Mouse (Mus musculus): ENCODE results near the gene Lrrc74a. TPM values are rescaled to one million over a fixed set of nuclear protein-coding genes. Genes with fewer than 3 reads are reported as not detected.

Lrrc74a gene
- polyA plus RNA-seq, 1 experiment from 2014 or later: not detected

GRCm38 (mm10) chr12:86775561-86776280 is 41.6 kb downstream of the Lrrc74a start:
- 85% methylated on average over 7 of the region's 7 CpGs for WGBS
- no peak for ATAC-seq (ENCODE audit: low FRiP score)
- no peaks in the 10 kb centered on the region for H3K27me3 ChIP-seq
- no peak overlapping the region for H3K4me3 ChIP-seq
- peaks cover 14% of the 10 kb centered on the region for H3K4me1 ChIP-seq (replicated peaks)
- no peak overlapping the region for H3K27ac ChIP-seq
- no peak overlapping the region for H3K4me2 ChIP-seq
- no peaks in the 10 kb centered on the region for H3K9me3 ChIP-seq
- H3K9ac ChIP-seq: no peak overlapping the region
- H3K36me3 ChIP-seq: no peaks in the 10 kb centered on the region

DNA sequence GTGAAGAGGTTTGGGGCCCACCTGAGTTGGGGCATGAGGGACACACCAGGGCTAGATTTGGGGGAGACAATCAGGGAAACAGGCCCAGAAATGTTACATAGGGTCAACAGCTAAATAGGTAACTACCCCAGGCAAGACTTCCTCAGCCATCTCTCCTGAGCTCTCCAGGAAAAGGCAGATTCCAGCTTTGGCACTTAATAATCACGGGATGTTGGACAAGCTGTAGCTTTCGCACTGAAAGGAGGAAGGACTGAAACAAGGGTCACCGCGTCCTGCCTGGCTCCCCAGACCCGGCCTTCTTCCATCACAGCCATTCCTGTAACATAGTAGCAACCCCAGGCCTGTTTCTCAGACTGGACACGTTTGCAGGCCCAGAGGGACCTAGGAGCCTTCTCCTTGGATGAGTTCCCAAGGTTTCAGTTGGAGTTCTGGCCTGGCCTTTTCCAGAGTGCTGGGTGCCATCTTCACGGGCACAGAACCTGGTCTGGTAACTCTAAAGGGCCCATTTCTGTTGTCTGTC is 42.2 kb downstream of the Lrrc74a start:
- H3K4me3 ChIP-seq: no peak overlapping the region
- H3K9ac ChIP-seq: no peak overlapping the region
- H3K9me3 ChIP-seq: no peaks in the 10 kb centered on the region
- H3K27ac ChIP-seq: no peak overlapping the region
- no peaks in the 10 kb centered on the region for H3K36me3 ChIP-seq
- H3K4me2 ChIP-seq: no peak overlapping the region
- no peak for ATAC-seq (ENCODE audit: low FRiP score)
- WGBS: 86% methylated on average over 7 of the region's 7 CpGs
- peaks cover 9% of the 10 kb centered on the region for H3K4me1 ChIP-seq (replicated peaks)
- no peaks in the 10 kb centered on the region for H3K27me3 ChIP-seq

- ATAC-seq (ENCODE audit: low FRiP score): no peak
- Histone ChIP-seq H3K4me3 (no peak overlapping the region), H3K4me2 (no peak overlapping the region), H3K36me3 (no peaks in the 10 kb centered on the region), H3K9ac (no peak overlapping the region), H3K9me3 (no peaks in the 10 kb centered on the region), H3K27ac (no peak overlapping the region), H3K27me3 (0 out of 2 replicates have a peak, but pooled peaks cover 3% of the 10 kb centered on the region), H3K4me1 (replicated peaks) (peaks cover 4% of the 10 kb centered on the region; the same call in 1 of the 2 replicates)
- 87% methylated on average over 4 of the region's 4 CpGs for WGBS
Measured at GRCm38 (mm10) chr12:86778531-86778930, 44.4 kb downstream of the Lrrc74a start.

DNA sequence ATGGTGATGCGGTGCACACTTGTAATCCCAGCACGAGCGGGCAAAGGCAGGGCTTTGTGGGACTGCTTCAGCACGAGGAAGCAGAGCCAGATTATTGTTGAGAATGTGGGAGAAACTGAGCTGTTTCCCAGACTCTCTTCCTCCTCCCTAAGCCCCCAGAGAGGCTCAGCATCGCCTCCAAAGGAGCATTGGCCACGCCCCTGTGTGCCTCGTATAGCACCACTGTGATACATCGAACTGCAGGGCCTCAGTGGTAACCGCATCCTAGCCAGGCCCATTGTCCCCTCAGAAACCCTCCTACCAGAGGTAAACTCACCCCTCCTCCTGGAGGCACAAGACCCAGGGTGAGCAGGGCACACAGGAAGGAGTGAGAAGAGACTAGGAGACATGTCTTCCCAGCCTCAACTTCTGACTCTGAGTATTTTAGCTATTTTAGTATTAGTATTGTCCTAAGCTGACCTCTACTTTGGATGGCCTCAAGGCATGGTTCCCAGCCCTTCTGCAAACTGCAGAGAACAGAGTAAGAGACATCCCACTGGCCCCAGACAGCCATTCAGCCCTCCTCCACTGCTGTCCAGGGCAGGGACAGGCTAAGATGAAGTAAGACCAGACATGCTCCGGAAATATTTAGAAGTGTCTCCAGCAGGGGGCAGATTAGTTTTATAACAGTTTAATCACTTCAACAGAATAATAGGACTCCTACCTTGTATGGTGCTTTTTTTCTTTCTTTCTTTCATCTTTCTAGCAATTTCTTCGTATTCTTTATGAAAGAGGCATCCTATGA is 45.2 kb downstream of the Lrrc74a start:
- 58% methylated on average over 11 of the region's 11 CpGs for WGBS
- no peak overlapping the region for H3K4me2 ChIP-seq
- 0 out of 2 replicates have a peak, but pooled peaks cover 4% of the 10 kb centered on the region for H3K27me3 ChIP-seq
- H3K27ac ChIP-seq: no peak overlapping the region
- peaks cover 13% of the 10 kb centered on the region for H3K4me1 ChIP-seq (replicated peaks)
- no peaks in the 10 kb centered on the region for H3K9me3 ChIP-seq
- H3K4me3 ChIP-seq: no peak overlapping the region
- no peak overlapping the region; the same call in 1 of the 2 replicates for H3K9ac ChIP-seq
- no peak for ATAC-seq (ENCODE audit: low FRiP score)
- no peaks in the 10 kb centered on the region for H3K36me3 ChIP-seq

DNA sequence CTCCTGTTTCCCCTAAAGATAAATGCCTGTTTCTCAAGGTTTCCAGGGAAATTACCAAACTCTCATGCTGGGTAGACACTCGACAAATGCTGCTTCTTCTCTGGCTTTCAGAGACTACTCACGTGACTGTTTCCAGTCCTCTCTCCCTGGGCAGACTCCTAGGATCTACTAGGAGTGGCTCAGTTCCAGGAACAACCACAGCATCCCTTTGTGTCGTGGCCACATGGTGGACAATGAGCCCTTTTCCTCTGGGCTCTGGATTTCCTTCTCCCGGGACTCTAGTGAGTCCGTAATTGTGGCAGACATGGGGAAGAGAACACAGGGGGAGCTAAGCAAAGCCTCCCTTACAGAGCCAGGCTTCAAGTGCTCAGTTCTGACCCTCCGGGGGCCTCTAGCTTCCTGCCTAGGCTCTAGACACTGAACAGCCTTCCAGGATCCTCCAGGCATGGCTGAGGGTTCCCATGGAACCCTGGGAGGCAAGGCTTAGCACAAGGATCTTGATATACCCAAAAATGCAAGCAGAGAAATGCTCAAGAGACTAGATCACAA is 47.6 kb downstream of the Lrrc74a start:
- Histone ChIP-seq H3K27me3 (peaks cover 11% of the 10 kb centered on the region; the same call in 1 of the 2 replicates), H3K4me2 (no peak overlapping the region), H3K9me3 (no peaks in the 10 kb centered on the region), H3K9ac (no peak overlapping the region), H3K4me3 (no peak overlapping the region), H3K4me1 (replicated peaks) (peaks cover 25% of the 10 kb centered on the region), H3K36me3 (no peaks in the 10 kb centered on the region), H3K27ac (peak overlapping the region; percentile 15)
- WGBS: 49% methylated on average over 6 of the region's 6 CpGs
- 0 out of 2 replicates have a peak, but pooled peaks have one; percentile 29 for ATAC-seq (ENCODE audit: low FRiP score)

GRCm38 (mm10) chr12:86786149-86787019 is 52.2 kb downstream of the Lrrc74a start:
- Histone ChIP-seq H3K9me3 (no peaks in the 10 kb centered on the region), H3K4me2 (no peak overlapping the region), H3K27me3 (peaks cover 18% of the 10 kb centered on the region), H3K9ac (no peak overlapping the region; the same call in 1 of the 2 replicates), H3K4me1 (replicated peaks) (peaks cover 40% of the 10 kb centered on the region), H3K4me3 (no peak overlapping the region), H3K27ac (peak overlapping the region; percentile 76), H3K36me3 (no peaks in the 10 kb centered on the region)
- 18% methylated on average over 12 of the region's 12 CpGs for whole genome bisulfite sequencing
- ATAC-seq (ENCODE audit: low FRiP score): peak; percentile 33; the same call in 1 of the 2 replicates

DNA sequence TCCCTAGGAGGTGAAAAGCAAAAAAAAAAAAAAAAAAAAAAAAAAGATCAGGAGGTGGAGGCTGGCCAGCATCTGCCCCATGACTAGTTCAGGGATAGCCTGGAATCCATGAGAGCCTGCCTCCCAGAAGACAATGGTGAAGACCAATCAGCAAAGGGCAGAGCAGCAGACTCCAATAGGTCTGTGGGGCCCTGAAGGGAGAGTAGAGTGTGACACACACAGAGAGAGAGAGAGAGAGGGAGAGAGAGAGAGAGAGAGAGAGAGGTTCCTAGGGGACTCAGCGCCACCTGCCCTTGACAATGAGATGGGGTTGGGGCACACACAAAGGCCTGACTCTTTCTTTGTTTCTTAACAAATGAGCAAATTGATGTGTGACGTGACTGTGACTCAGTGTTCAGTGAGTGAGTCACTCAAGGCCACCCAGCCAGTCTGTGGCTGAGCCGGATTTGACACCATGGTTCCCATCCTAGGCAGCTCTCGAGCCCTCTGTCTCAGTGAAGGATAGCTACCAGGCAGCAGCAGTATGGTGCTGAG is 52.9 kb downstream of the Lrrc74a start:
- peaks cover 35% of the 10 kb centered on the region for H3K4me1 ChIP-seq (replicated peaks)
- ATAC-seq (ENCODE audit: low FRiP score): peak; percentile 55
- H3K27me3 ChIP-seq: peaks cover 18% of the 10 kb centered on the region
- H3K4me3 ChIP-seq: no peak overlapping the region
- H3K9ac ChIP-seq: no peak overlapping the region
- H3K4me2 ChIP-seq: no peak overlapping the region
- no peaks in the 10 kb centered on the region for H3K36me3 ChIP-seq
- WGBS: 17% methylated on average over 4 of the region's 4 CpGs
- H3K9me3 ChIP-seq: no peaks in the 10 kb centered on the region
- peak overlapping the region; percentile 60 for H3K27ac ChIP-seq

DNA sequence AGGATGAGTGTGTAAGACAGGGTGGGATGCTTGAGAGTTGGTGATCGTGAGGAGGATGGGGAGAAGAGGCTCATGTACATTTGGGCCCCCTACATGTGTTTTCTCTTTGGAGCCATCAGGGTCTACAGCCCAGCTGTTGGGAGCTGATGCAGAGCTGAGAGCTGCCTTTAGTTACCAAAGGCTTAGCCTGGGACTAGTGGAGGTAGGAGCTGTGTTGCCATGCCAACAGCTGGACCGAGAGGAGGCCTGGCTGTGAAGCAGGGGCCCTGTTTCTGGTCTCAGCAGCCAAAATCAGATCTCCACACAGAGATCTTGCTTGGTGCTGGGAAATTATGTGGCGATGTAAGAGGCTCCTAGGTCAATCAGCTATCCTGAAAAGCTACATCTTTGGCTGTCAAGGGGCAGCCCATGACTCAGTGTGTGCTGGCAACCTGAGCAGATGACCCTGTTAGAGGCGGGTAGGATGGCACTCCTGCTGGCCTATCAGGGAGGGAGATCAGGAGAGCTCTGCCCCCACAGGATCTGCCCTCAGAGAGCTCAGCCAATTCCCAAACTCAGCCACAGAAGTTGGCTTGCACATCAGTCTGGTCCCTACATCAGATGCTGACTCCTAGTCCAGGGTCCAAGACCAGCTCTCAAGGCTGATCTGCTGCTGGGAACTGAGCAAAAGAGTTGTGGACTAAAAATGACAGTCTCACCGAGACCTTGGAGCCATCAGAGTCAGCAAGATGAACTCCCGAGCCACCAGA is 56.1 kb downstream of the Lrrc74a start:
- H3K9me3 ChIP-seq: no peaks in the 10 kb centered on the region
- peak overlapping the region; percentile 24; the same call in 1 of the 2 replicates for H3K9ac ChIP-seq
- H3K36me3 ChIP-seq: no peaks in the 10 kb centered on the region
- 44% methylated on average over 6 of the region's 6 CpGs for WGBS
- H3K4me2 ChIP-seq: no peak overlapping the region
- H3K4me1 ChIP-seq (replicated peaks): peaks cover 30% of the 10 kb centered on the region
- H3K4me3 ChIP-seq: no peak overlapping the region
- no peak for ATAC-seq (ENCODE audit: low FRiP score)
- peak overlapping the region; percentile 62 for H3K27ac ChIP-seq
- peaks cover 6% of the 10 kb centered on the region; the same call in 1 of the 2 replicates for H3K27me3 ChIP-seq

DNA sequence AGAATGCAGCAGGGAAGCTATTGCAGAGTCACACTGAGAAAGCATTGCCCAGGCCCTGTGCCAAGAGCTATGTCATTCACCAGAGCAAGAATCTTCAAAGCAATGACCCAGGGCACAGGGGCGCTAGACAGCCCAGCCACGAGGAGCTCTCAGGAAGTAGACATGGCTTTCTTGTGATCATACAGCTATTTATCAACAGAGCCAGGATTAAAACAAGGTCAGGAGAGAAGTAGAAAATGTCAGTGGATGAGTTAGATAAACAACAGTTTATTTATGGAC is 56.6 kb downstream of the Lrrc74a start:
- Histone ChIP-seq H3K36me3 (no peaks in the 10 kb centered on the region), H3K4me1 (replicated peaks) (peaks cover 35% of the 10 kb centered on the region), H3K27me3 (peaks cover 6% of the 10 kb centered on the region; the same call in 1 of the 2 replicates), H3K27ac (peak overlapping the region; percentile 62), H3K4me3 (no peak overlapping the region), H3K9me3 (no peaks in the 10 kb centered on the region), H3K4me2 (no peak overlapping the region), H3K9ac (0 out of 2 replicates have a peak overlapping the region, but pooled peaks have one; percentile 6)
- ATAC-seq (ENCODE audit: low FRiP score): no peak
- WGBS: 24% methylated on average over 2 of the region's 2 CpGs

DNA sequence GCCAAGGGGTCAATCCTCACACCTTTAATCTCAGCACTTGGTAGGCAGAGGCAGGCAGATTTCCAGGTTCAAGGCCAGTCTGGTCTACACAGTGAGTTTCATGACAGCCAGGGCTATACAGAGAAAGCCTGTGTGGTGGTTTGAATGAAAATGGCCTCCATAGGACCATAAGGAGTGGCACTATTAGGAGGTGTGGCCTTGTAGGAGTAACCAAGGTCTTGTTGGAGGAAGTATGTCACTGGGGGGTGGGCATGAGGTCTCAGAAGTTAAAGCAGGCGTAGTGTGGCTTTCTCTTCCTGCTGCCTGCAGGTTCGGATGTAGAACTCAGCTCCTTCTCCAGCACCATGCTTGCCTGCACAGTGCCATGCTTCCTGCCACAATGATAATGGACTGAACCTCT is 57.8 kb downstream of the Lrrc74a start:
- no peak for ATAC-seq (ENCODE audit: low FRiP score)
- Histone ChIP-seq H3K9ac (no peak overlapping the region), H3K4me1 (replicated peaks) (peaks cover 29% of the 10 kb centered on the region), H3K4me2 (no peak overlapping the region), H3K27me3 (peaks cover 6% of the 10 kb centered on the region; the same call in 1 of the 2 replicates), H3K36me3 (no peaks in the 10 kb centered on the region), H3K9me3 (no peaks in the 10 kb centered on the region), H3K4me3 (no peak overlapping the region), H3K27ac (no peak overlapping the region)
- WGBS: 87% methylated on average over 2 of the region's 2 CpGs

- H3K4me1 ChIP-seq (replicated peaks): peaks cover 32% of the 10 kb centered on the region
- H3K9me3 ChIP-seq: no peaks in the 10 kb centered on the region
- peaks cover 6% of the 10 kb centered on the region; the same call in 1 of the 2 replicates for H3K27me3 ChIP-seq
- WGBS: 54% methylated on average over 3 of the region's 3 CpGs
- H3K27ac ChIP-seq: no peak overlapping the region
- H3K4me2 ChIP-seq: no peak overlapping the region
- no peaks in the 10 kb centered on the region for H3K36me3 ChIP-seq
- H3K4me3 ChIP-seq: no peak overlapping the region
- H3K9ac ChIP-seq: no peak overlapping the region
- no peak for ATAC-seq (ENCODE audit: low FRiP score)
Measured at GRCm38 (mm10) chr12:86793830-86794229, 59.7 kb downstream of the Lrrc74a start.

Data from hindbrain, embryonic 13.5 days (tissue).